Mouse (Mus musculus) heart, adult 8-10 months (tissue): ENCODE measurements around the gene Tmem184b. TPM values are rescaled to one million over a fixed set of nuclear protein-coding genes. Genes with fewer than 3 reads are reported as not detected.

ENCODE experiments used
- DNase-seq: peaks from one replicate; pipeline ENCODE4 v3.0.0; 2022; ENCODE audit warnings: low spot score
- total RNA-seq, 4 experiments: library from RNA; stranded (reverse); gene quantifications; 2 replicates each; pipeline ENCODE4 v1.2.4; 2022

Tmem184b gene
- total RNA-seq, 4 experiments from 2014 or later: 34.6 to 46.1 (median 39.0) TPM

DNA sequence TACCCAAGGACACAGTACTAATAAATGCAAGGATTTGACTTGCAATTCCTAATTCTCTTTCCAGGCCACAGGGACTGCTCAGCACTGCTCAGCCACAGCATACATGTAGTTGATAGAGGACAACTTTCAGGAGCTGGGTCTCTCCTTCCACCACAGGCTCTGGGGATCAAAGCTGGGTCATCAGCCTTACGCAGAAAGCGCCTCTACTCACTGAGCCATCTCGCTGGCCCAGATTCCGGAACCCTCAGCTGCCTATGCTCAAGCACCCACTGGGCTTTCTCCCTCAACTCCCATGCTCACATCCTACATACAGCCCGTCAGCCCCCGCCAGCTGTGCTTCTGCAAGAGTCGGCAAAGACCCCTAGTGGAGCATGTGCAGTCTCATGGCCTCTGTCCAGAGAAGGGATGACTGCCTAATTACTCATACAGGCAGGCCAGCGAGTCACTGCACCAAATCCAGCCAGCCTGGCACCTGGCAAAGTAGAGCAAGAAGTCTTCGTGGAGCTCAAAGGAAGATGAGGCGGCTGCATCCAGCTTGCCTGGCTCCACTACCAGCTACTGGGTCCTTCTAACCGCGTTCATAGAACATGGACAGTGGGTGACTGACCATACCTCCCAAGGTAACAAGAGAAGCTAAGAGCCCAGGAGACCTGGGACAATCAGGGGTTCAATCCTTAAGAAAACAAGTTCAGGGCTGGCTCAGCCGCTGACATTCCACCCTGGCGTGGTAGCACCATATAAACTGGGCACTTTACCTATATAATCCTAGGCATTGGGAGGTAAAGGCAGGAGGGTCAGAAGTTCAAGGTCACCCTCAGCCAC lies 3.9 kb downstream of the Tmem184b start:
- DNase-seq: no peak

DNA sequence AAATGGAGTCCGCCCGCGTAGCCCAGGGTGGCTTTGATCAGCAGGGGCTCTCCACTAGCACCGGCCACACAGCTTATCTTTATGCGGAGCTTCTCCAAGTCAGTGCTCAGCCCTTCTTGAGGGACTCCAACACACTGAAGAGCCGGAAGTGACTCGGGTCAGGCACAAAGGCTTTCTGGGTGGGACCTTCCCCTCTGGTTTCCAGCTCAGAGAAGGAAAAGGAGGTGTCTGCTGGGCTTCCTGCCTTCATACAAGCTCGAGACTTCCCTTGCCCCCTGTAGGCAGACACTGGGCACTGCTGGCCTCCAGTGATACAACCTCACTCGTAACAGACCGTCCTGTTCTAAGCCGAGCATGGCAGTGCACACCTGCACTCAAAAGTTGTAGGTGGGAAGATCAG lies 6.6 kb downstream of the Tmem184b start:
- peak; percentile 82 for DNase-seq

DNA sequence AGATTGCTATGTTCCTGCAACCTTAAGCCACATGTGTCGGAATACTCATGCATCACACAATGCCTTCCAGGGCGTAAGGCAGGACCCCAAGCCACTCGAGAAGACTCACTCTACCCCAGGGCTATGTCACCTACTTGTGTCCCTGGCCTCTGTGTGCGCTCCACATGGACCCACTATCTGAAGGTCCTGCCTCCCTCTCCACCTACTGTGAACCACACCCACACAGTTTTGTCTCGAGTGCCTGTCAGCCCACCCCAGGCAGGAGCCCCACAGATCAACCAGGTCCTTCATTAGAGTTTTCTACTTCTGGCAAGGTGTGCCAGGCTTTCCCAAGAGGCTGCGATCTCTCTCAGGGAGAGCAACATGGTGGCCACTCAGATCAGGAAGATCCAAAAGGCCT lies 8.1 kb downstream of the Tmem184b start:
- no peak for DNase-seq

DNA sequence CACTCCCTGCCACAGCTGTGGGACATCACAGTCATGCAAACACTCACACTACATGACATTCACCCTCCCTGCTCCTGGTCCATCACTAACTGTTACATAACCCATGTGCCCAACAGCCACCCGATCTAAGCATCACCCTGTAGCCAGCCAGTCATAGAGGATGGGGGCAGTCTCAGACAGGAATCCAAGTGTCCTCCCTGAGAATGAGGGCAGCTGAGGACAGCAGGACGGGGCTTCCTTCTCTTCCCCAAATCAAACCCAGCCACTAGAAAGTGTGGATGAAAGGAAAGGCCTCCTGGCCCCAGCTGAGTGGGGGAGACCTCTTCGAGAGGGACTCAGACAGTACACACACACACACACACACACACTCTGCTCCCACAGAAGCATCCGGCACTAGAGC lies 8.5 kb downstream of the Tmem184b start:
- no peak for DNase-seq

DNA sequence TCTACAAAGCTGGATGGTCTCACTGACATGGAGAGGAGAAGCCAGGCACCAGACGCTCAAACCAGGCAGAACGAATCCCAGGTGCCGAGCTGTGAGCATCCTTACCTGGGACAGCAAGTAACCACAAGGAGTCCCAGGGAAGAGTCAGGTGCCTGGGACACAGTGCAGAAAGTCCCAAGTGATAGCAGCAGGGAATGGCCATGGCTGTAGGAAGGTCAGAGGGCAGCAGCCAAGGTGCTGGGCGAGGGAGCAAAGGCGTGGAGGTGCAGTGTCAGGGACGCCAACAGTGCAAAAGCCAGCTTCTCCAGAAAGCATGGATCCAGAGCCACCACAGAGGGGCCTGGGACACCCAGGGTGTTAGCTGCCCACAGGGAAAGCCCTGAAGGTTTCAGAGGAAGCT lies 10.3 kb downstream of the Tmem184b start:
- no peak for DNase-seq

- no peak for DNase-seq
These were observed 10.8 kb downstream of the Tmem184b start for GRCm38 (mm10) chr15:79392527-79392926.

DNA sequence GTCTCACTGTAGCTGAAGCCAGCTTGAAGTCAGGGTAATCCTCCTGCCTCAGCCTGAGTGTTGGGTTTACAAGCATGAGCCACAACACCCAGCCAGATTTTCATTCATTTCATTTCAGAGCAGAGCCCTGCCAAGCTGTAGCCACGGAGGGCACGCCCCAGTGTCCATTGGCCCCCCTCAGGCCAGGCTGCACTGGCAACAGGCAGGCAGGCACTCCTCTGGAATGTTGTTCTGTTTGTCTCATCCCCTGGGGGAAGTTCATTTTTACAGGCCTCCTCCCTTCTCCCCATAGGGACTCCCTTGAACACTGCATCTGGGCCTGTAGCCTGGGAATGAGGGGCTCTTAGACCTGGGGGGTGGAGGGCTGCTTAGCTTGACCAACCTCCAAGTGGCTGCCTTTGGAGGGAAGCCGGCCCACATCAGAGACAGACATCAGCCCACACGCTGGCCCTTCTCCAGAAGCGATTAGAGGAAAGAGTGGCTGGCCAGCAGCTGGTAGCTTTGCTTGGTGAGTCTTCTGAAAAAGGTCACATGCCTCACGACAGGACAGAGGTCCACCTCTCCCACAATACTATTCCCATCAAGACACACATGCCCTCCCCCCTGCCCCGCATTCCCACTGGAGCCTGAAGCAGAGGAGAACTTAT lies 11.8 kb downstream of the Tmem184b start:
- DNase-seq: peak; percentile 78

DNA sequence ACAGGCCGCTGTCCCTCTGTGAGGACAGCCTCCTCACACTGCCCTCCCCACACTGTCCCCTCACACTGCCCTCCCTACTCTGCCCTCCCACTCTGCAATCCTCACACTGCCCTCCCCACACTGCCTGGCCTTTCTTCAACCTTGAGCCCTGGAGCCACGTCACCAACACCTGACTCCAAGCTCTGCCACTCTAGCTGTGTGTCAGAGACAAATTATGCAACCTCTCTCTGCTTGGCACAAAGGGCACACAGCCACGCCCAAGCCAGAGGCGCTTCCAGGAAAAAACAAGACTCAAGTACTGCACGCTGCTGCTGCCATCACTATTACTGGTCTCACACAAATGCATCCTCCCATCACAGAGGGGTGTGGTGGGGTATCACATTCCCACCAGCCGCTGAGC lies 12.9 kb downstream of the Tmem184b start:
- DNase-seq: no peak

DNA sequence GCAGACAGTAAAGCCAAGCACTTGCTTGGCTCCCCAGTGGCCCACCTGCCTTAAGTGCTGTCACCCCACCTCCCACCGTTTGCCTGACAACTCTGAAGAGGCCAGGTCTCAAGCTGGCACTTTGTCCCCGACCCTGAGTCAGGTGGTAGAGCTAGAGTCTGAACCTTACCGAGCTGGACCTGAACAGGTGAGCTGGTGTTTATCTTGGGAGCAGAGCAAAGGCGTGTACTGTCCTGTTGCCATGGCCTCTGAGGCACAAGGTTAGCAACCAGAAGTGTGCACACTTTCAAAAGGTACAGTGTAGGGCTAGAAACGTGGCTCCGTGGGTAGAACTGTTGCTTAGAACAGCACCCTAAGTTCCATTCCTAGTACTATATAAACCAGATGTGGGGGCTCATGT lies 15.2 kb downstream of the Tmem184b start:
- no peak for DNase-seq

DNA sequence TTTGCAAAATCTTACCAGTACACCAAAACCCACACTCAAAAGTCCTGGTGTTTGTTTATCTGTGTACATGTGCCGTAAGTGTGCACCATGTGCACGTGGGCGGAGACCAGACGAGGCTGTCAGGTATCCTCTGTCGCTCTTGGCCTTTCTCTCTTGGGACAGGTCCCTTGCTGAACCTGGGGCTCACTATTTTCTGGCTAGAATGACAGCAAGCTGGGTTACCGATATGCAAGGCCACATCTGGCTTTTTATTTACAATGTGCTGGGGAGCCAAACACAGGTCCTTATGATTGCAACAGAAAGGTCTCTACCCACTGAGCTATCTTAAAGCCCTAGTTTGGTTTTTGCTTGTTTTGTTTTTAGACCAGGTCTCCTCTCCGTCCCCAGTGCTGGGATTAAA lies 15.8 kb downstream of the Tmem184b start:
- no peak for DNase-seq

DNA sequence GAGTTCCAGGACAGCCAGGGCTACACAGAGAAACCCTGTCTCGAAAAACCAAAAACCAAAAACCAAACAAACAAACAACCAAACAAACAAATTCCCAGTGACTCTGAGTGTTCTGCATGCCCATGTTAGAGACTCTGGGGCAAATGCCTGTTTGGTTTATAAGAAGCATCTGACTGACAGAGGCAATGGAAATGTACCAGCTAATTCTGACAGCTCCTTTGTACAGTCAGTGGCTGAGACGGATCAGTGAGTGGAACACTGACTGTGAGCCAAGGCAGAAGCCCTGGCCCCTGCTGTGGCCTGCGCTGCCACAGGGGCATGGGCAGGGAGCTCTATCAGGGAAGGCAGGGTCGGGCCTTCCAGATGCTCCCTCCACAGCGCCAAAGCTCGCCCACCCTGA lies 16.3 kb downstream of the Tmem184b start:
- DNase-seq: no peak

DNA sequence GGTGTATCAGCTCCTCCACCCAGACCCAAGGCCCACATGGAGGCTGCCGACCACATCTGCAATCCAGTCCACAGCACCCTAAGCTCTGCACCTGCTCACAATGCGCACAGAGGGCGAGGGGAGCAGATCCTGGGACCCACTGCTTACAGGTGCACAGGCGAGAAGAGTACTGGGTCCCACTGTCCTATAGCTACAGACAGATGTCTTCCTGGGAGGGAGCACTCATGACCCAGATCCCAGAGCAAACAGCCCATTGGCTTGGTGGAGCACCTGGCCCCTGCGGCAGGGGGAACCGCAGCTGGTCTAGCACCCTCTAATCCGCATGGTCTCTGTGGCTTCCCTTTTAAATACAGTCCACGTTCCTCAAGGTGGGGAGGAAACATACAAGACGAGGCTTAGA lies 21.7 kb downstream of the Tmem184b start:
- no peak for DNase-seq

DNA sequence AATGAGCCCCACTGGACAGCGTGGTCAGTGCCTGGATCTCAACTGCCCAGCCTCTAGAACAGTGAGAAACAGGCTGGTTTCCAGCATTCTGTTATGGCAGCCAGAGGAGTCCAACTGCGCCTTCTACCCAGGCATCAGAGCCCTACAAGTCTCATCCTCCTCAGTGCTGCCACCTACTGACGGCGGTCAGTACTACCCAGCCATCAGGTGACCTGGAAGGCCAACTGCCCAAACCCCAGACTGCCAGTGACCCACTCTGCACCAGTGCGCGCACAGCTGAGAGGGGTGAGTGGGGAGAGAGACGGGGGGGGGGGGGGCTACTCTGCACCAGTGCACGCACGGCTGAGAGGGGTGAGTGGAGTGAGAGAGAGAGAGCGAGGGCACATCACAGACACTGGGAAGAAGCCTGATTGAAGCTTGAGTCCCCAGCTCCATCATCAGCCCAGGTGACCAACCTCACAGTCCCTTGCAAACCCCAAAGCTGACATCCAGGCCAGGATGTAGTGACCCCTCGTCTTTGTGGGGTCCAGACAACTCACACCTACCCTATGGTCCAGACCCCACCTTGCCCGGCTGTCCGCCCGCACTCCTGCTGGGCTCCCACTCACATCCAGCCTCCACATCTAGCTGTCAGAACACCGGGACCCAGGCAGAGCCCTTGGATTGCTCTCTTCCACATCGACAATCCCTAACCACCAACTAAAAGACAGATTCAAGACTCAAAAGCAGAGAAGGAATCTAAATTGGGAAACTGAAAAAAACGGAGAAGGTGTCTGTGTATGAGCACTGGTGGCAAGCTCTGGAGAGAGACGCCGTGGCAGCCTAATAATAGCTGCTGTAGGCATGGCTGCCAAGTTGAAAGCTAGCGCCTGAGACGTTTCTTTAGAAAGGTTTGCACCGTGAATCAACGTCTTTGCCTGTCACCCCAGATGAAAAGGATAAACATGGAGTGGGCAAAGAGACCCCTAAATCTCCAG lies 22.6 kb downstream of the Tmem184b start:
- peak; percentile 73 for DNase-seq

DNA sequence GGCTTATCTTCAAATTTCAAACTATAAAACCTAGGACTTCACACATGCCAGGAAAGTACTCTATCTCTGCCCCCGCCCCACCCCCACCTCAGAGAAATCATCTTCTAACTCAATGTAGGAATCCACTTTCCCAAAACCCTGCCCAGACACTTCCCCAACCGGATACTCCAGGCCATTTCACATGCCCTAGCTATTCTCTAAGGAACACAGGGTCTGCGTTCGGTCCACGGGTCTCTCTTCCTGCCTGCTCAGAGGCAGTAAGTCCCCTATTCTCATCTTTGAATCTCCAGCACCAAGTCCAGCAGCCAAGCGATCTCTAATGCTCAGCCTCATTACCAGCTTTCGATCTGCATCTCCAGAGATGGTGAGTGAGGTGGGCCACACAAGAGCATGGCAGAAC lies 23.7 kb downstream of the Tmem184b start:
- no peak for DNase-seq

GRCm38 (mm10) chr15:79378608-79379007 lies 24.8 kb downstream of the Tmem184b start:
- DNase-seq: no peak

GRCm38 (mm10) chr15:79377681-79378080 lies 25.7 kb downstream of the Tmem184b start:
- DNase-seq: peak; percentile 91

DNA sequence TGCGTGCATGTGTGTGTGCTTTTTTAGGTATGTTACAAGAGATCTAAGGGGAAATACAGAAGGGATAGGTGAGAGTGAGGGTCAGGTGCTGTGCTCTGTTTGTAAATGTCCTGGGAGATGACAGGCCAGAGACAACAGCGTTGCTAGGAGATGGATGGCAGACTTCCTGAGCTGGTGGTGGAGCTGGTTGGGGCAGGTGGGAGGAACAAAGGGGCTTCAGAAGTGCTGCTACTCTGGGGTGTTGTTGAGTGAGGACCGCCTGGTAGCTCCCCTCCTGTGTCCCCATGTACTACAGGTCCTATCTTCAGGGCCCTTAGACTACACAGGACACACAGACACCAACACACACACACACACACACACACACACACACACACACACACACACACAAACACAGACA lies 28.6 kb downstream of the Tmem184b start:
- DNase-seq: no peak

DNA sequence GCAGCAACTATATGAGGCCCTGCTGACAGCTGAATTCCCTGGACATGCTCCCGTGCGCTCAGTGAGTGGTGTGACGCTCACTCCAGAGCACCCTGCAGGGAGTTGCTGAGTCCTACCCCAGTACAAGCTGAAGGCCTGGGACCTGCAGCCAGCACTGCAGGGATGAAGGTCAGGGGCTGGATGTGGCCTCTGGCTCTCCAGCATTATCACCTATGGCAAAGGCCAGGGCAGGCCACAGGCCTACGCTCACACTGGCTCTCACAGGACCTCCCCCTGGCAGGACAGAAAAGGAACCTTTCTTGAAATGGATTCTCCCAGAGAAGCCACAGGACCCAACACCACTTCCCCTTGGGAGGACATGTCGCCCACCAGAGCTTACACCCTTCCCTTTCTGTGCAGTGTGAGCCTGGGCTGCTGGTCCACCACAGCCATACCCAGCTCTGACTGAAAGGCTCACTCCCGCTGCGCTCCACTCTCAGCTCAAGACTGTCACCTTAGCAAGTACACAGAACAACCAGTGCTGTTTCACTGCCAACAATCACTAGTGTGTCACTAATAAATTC lies 33.0 kb downstream of the Tmem184b start:
- no peak for DNase-seq

DNA sequence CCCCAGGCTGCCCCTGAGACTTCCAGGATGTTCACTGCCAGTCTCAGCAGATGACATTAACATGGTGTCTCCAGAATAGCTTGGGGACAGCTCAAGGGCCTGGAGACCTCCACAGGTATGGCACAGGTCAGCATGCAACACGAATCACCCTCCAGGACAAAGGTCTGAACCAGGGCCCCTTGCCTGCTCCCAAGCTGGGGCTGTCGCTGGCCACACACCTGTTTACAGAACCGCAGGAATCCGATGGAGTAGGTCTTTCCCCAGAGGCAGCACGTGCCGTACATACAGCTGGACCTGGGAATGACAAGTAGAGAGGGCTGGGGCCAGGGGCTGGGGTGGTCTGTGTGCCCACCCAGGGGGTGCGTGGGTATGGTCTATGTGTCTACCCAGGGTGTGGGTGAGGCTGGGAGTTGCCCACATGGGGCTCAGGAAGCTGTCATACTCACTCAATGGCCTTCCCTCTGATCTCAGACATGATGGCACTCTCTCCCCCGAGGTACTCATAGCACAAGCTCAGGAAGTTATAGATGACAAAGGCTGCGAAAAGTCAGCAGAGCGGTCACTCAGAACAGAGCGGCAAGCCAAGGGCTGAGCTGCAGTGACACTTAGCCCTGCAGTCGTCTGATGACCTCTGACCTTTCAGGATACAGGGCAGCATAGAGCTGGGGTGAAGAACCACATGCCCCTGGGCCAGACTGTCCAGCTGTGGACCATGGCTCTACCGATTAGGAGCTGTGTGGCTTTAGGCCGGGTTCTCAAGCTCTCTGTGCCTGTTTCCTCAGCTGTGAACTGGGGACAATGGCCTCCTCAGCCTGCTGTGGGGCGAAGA lies 33.7 kb downstream of the Tmem184b start:
- DNase-seq: no peak

GRCm38 (mm10) chr15:79368861-79369440 lies 34.4 kb downstream of the Tmem184b start:
- no peak for DNase-seq
